Mouse (Mus musculus) olfactory bulb, adult 2 months (tissue): Measurements from ENCODE around the gene Sec63.

Experiments used
- CTCF ChIP-seq: fragments of 200-500 bp; IDR thresholded peaks from 2 replicates; pipeline ENCODE4 v1.5.1; 2012; ENCODE audit warnings: low read depth, mild to moderate bottlenecking, low read length, moderate library complexity; ENCODE audit not compliant: insufficient read depth
- POLR2A ChIP-seq: fragments of 200-500 bp; IDR thresholded peaks from 2 replicates; pipeline ENCODE4 v1.6.1; 2012; ENCODE audit warnings: mild to moderate bottlenecking, low read depth, low read length, moderate library complexity; ENCODE audit not compliant: insufficient read depth

- no peak for TF ChIP-seq CTCF
- TF ChIP-seq POLR2A, result no peak
Measured at GRCm38 (mm10) chr10:42830007-42830406, 68.7 kb downstream of the Sec63 start.
